Mouse (Mus musculus): ENCODE results near the gene Phyh. TPM values are rescaled to one million over a fixed set of nuclear protein-coding genes. Genes with fewer than 3 reads are reported as not detected.

The Phyh gene
- polyA plus RNA-seq, 1 experiment from 2014 or later, result 71.7 TPM

GRCm38 (mm10) chr2:4886896-4887295 lies 31.9 kb upstream of the Phyh start:
- Histone ChIP-seq H3K4me2 (replicated peaks; ENCODE audit: low read depth, low read length) (no peak overlapping the region), H3K27me3 (ENCODE audit: insufficient read depth, low read length) (no peaks in the 10 kb centered on the region), H3K4me3 (ENCODE audit: low read length) (no peak overlapping the region), H3K27ac (ENCODE audit: low read length) (no peak overlapping the region), H3K9me3 (ENCODE audit: low read length) (no peaks in the 10 kb centered on the region), H3K4me1 (ENCODE audit: insufficient read depth, low read length) (peaks cover 11% of the 10 kb centered on the region), H3K36me3 (ENCODE audit: insufficient read depth, low read length) (peaks cover 62% of the 10 kb centered on the region), H3K9ac (replicated peaks; ENCODE audit: low read length) (no peak overlapping the region)
- ATAC-seq (ENCODE audit: low FRiP score, low TSS enrichment), result no peak
- 89% methylated on average over 6 of the region's 6 CpGs for WGBS

- Histone ChIP-seq H3K4me1 (ENCODE audit: insufficient read depth, low read length) (no peaks in the 10 kb centered on the region), H3K4me3 (ENCODE audit: low read length) (no peak overlapping the region), H3K27ac (ENCODE audit: low read length) (no peak overlapping the region), H3K9me3 (ENCODE audit: low read length) (no peaks in the 10 kb centered on the region), H3K4me2 (replicated peaks; ENCODE audit: low read depth, low read length) (no peak overlapping the region), H3K27me3 (ENCODE audit: insufficient read depth, low read length) (no peaks in the 10 kb centered on the region), H3K36me3 (ENCODE audit: insufficient read depth, low read length) (peaks cover 82% of the 10 kb centered on the region), H3K9ac (replicated peaks; ENCODE audit: low read length) (no peak overlapping the region)
- WGBS, result 90% methylated on average over 2 of the region's 2 CpGs
- no peak for ATAC-seq (ENCODE audit: low FRiP score, low TSS enrichment)
Observed at GRCm38 (mm10) chr2:4895598-4895997, 23.2 kb upstream of the Phyh start.

GRCm38 (mm10) chr2:4896970-4897369 lies 21.8 kb upstream of the Phyh start:
- no peak overlapping the region for H3K9ac ChIP-seq (replicated peaks; ENCODE audit: low read length)
- H3K4me2 ChIP-seq (replicated peaks; ENCODE audit: low read depth, low read length), result no peak overlapping the region
- no peaks in the 10 kb centered on the region for H3K9me3 ChIP-seq (ENCODE audit: low read length)
- WGBS, result 92% methylated on average over 4 of the region's 4 CpGs
- no peak overlapping the region for H3K27ac ChIP-seq (ENCODE audit: low read length)
- H3K4me1 ChIP-seq (ENCODE audit: insufficient read depth, low read length), result no peaks in the 10 kb centered on the region
- peaks cover 83% of the 10 kb centered on the region for H3K36me3 ChIP-seq (ENCODE audit: insufficient read depth, low read length)
- H3K4me3 ChIP-seq (ENCODE audit: low read length), result no peak overlapping the region
- ATAC-seq (ENCODE audit: low FRiP score, low TSS enrichment), result no peak
- no peaks in the 10 kb centered on the region for H3K27me3 ChIP-seq (ENCODE audit: insufficient read depth, low read length)

GRCm38 (mm10) chr2:4900624-4901023 lies 18.2 kb upstream of the Phyh start:
- no peak for ATAC-seq (ENCODE audit: low FRiP score, low TSS enrichment)
- no peak overlapping the region for H3K27ac ChIP-seq (ENCODE audit: low read length)
- no peaks in the 10 kb centered on the region for H3K9me3 ChIP-seq (ENCODE audit: low read length)
- H3K4me2 ChIP-seq (replicated peaks; ENCODE audit: low read depth, low read length), result no peak overlapping the region
- no peaks in the 10 kb centered on the region for H3K4me1 ChIP-seq (ENCODE audit: insufficient read depth, low read length)
- 91% methylated on average over 6 of the region's 6 CpGs for WGBS
- peaks cover 68% of the 10 kb centered on the region for H3K36me3 ChIP-seq (ENCODE audit: insufficient read depth, low read length)
- no peak overlapping the region for H3K4me3 ChIP-seq (ENCODE audit: low read length)
- no peak overlapping the region for H3K9ac ChIP-seq (replicated peaks; ENCODE audit: low read length)
- H3K27me3 ChIP-seq (ENCODE audit: insufficient read depth, low read length), result no peaks in the 10 kb centered on the region

- H3K36me3 ChIP-seq (ENCODE audit: insufficient read depth, low read length), result peaks cover 69% of the 10 kb centered on the region
- no peak for ATAC-seq (ENCODE audit: low FRiP score, low TSS enrichment)
- H3K27ac ChIP-seq (ENCODE audit: low read length), result no peak overlapping the region
Observed at GRCm38 (mm10) chr2:4902346-4902745, 16.5 kb upstream of the Phyh start.

GRCm38 (mm10) chr2:4907120-4907519 lies 11.7 kb upstream of the Phyh start:
- Histone ChIP-seq H3K9me3 (ENCODE audit: low read length) (no peaks in the 10 kb centered on the region), H3K4me2 (replicated peaks; ENCODE audit: low read depth, low read length) (no peak overlapping the region), H3K27me3 (ENCODE audit: insufficient read depth, low read length) (no peaks in the 10 kb centered on the region), H3K27ac (ENCODE audit: low read length) (no peak overlapping the region), H3K4me1 (ENCODE audit: insufficient read depth, low read length) (no peaks in the 10 kb centered on the region), H3K4me3 (ENCODE audit: low read length) (no peak overlapping the region), H3K36me3 (ENCODE audit: insufficient read depth, low read length) (peaks cover 34% of the 10 kb centered on the region), H3K9ac (replicated peaks; ENCODE audit: low read length) (no peak overlapping the region)
- 93% methylated on average over 6 of the region's 6 CpGs for WGBS
- no peak for ATAC-seq (ENCODE audit: low FRiP score, low TSS enrichment)

More at GRCm38 (mm10) chr2:4902346-4902745, 16.5 kb upstream of the Phyh start:
- Histone ChIP-seq H3K4me2 (replicated peaks; ENCODE audit: low read depth, low read length) (no peak overlapping the region), H3K9ac (replicated peaks; ENCODE audit: low read length) (no peak overlapping the region), H3K27me3 (ENCODE audit: insufficient read depth, low read length) (no peaks in the 10 kb centered on the region), H3K9me3 (ENCODE audit: low read length) (no peaks in the 10 kb centered on the region), H3K4me3 (ENCODE audit: low read length) (no peak overlapping the region), H3K4me1 (ENCODE audit: insufficient read depth, low read length) (no peaks in the 10 kb centered on the region)
- WGBS, result 90% methylated on average over 5 of the region's 5 CpGs

GRCm38 (mm10) chr2:4907916-4908315 lies 10.9 kb upstream of the Phyh start:
- Histone ChIP-seq H3K4me2 (replicated peaks; ENCODE audit: low read depth, low read length) (no peak overlapping the region), H3K36me3 (ENCODE audit: insufficient read depth, low read length) (peaks cover 31% of the 10 kb centered on the region), H3K4me1 (ENCODE audit: insufficient read depth, low read length) (no peaks in the 10 kb centered on the region), H3K27ac (ENCODE audit: low read length) (no peak overlapping the region), H3K9me3 (ENCODE audit: low read length) (no peaks in the 10 kb centered on the region), H3K27me3 (ENCODE audit: insufficient read depth, low read length) (no peaks in the 10 kb centered on the region), H3K9ac (replicated peaks; ENCODE audit: low read length) (no peak overlapping the region), H3K4me3 (ENCODE audit: low read length) (no peak overlapping the region)
- ATAC-seq (ENCODE audit: low FRiP score, low TSS enrichment), result no peak
- 82% methylated on average over 7 of the region's 7 CpGs for WGBS

- Histone ChIP-seq H3K4me2 (replicated peaks; ENCODE audit: low read depth, low read length) (no peak overlapping the region), H3K36me3 (ENCODE audit: insufficient read depth, low read length) (peaks cover 31% of the 10 kb centered on the region), H3K4me1 (ENCODE audit: insufficient read depth, low read length) (no peaks in the 10 kb centered on the region), H3K9me3 (ENCODE audit: low read length) (no peaks in the 10 kb centered on the region), H3K4me3 (ENCODE audit: low read length) (no peak overlapping the region), H3K27ac (ENCODE audit: low read length) (no peak overlapping the region; the same call in 1 of the 2 replicates), H3K9ac (replicated peaks; ENCODE audit: low read length) (no peak overlapping the region), H3K27me3 (ENCODE audit: insufficient read depth, low read length) (no peaks in the 10 kb centered on the region)
- ATAC-seq (ENCODE audit: low FRiP score, low TSS enrichment), result no peak
- WGBS, result 83% methylated on average over 3 of the region's 3 CpGs
Observed at GRCm38 (mm10) chr2:4908771-4909315, 10.0 kb upstream of the Phyh start.

- WGBS, result 65% methylated on average over 6 of the region's 6 CpGs
- ATAC-seq (ENCODE audit: low FRiP score, low TSS enrichment), result no peak
- no peaks in the 10 kb centered on the region for H3K4me1 ChIP-seq (ENCODE audit: insufficient read depth, low read length)
Observed at GRCm38 (mm10) chr2:4909909-4910308, 8.9 kb upstream of the Phyh start.

GRCm38 (mm10) chr2:4910521-4910920 lies 8.3 kb upstream of the Phyh start:
- WGBS, result 38% methylated on average over 4 of the region's 4 CpGs
- H3K4me1 ChIP-seq (ENCODE audit: insufficient read depth, low read length), result no peaks in the 10 kb centered on the region
- H3K27ac ChIP-seq (ENCODE audit: low read length), result no peak overlapping the region
- H3K9me3 ChIP-seq (ENCODE audit: low read length), result no peaks in the 10 kb centered on the region
- H3K36me3 ChIP-seq (ENCODE audit: insufficient read depth, low read length), result peaks cover 22% of the 10 kb centered on the region
- H3K27me3 ChIP-seq (ENCODE audit: insufficient read depth, low read length), result no peaks in the 10 kb centered on the region
- no peak overlapping the region for H3K4me3 ChIP-seq (ENCODE audit: low read length)
- H3K4me2 ChIP-seq (replicated peaks; ENCODE audit: low read depth, low read length), result no peak overlapping the region
- ATAC-seq (ENCODE audit: low FRiP score, low TSS enrichment), result no peak
- H3K9ac ChIP-seq (replicated peaks; ENCODE audit: low read length), result no peak overlapping the region

More at GRCm38 (mm10) chr2:4909909-4910308, 8.9 kb upstream of the Phyh start:
- no peaks in the 10 kb centered on the region for H3K9me3 ChIP-seq (ENCODE audit: low read length)
- no peak overlapping the region for H3K9ac ChIP-seq (replicated peaks; ENCODE audit: low read length)
- no peak overlapping the region for H3K4me2 ChIP-seq (replicated peaks; ENCODE audit: low read depth, low read length)
- no peak overlapping the region for H3K27ac ChIP-seq (ENCODE audit: low read length)
- peaks cover 28% of the 10 kb centered on the region for H3K36me3 ChIP-seq (ENCODE audit: insufficient read depth, low read length)
- H3K4me3 ChIP-seq (ENCODE audit: low read length), result no peak overlapping the region
- H3K27me3 ChIP-seq (ENCODE audit: insufficient read depth, low read length), result no peaks in the 10 kb centered on the region

All from kidney, embryonic 16.5 days (tissue).